Mouse (Mus musculus): Measurements from ENCODE around the gene Elk3. TPM values are rescaled to one million over a fixed set of nuclear protein-coding genes. Genes with fewer than 3 reads are reported as not detected.

Gene Elk3
- total and polyA plus RNA-seq, 3 experiments: 0.33 TPM; not detected in 2

DNA sequence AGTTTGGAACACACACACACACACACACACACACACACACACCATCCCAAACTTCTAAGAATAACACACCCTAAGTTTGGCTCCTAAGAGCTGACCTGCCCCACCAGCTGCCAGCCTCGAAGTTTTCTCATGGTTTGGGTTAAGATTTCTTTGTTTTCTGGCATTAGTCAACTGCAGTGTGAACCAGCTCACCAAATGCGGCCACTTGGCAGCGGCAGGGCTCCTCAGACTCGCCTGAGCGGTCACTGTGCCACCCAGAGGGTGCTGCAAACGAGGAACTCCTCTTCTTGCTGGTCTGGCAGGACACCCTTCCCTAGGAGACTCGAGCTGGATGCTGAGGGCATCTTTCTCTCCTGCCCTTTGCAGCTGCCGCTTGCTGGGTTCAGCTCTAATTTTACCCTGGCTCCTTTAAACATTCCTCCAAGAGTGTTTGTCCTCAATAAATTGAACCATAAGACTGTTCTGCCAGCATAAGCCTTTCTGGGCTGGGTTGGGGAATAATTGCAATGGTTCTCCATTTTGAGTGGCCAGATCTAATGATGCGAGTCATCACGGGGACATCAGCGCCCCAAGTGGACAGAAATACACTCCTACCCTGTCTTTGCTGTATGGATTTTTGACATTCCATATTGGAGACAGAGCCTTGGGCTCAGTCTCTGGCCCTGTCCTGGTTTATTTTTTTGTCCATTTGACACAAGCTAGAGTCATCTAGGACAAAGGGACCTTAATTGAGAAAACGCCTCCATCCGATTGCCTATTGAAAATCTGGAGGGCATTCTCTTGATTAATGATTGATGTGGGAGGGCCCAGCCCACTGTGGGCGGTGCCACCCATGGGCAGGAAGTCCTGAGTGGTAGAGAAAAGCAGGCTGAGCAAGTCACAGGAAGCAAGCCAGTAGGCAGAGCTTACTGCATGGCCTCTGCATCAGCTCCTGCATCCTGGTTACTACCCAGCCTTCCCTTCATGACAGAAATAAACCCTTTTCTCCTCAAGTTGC is 37.7 kb downstream of the Elk3 start:
- peaks cover 17% of the 10 kb centered on the region; the same call in 1 of the 2 replicates for H3K27me3 ChIP-seq (ENCODE audit: insufficient read depth, low read length)
- H3K9me3 ChIP-seq (replicated peaks): no peaks in the 10 kb centered on the region
- H3K4me1 ChIP-seq (ENCODE audit: insufficient read depth, low read depth, low read length): peaks cover 60% of the 10 kb centered on the region
- no peak overlapping the region for H3K4me3 ChIP-seq (ENCODE audit: low read depth, low read length)
- DNase-seq (ENCODE audit: low spot score) (no peak), ATAC-seq (ENCODE audit: extremely low read depth, insufficient number of reproducible peaks, low FRiP score, poor library complexity, severe bottlenecking) (no peak)
- no peak for TF ChIP-seq CTCF (IDR thresholded peaks at IDR 0.05; ENCODE audit: low read depth, low read length)
- TF ChIP-seq GATA2 (IDR thresholded peaks at IDR 0.05; ENCODE audit: borderline replicate concordance, low read depth, low read length): no peak
- no peak for TF ChIP-seq POLR2AphosphoS5 (IDR thresholded peaks at IDR 0.05; ENCODE audit: insufficient replicate concordance, low read depth, low read length)
- no peak for TF ChIP-seq GATA1 (IDR thresholded peaks at IDR 0.05; ENCODE audit: borderline replicate concordance, low read length)
- no peak for TF ChIP-seq TAL1 (conservative IDR thresholded peaks at IDR 0.05; ENCODE audit: low read depth, low read length)
- no peaks in the 10 kb centered on the region for H3K36me3 ChIP-seq (replicated peaks)

GRCm38 (mm10) chr10:93271831-93272230 is 39.1 kb downstream of the Elk3 start:
- Histone ChIP-seq H3K4me3 (ENCODE audit: low read depth, low read length) (no peak overlapping the region), H3K27me3 (ENCODE audit: insufficient read depth, low read length) (peaks cover 17% of the 10 kb centered on the region; the same call in 1 of the 2 replicates), H3K4me1 (ENCODE audit: insufficient read depth, low read depth, low read length) (peaks cover 56% of the 10 kb centered on the region), H3K36me3 (replicated peaks) (no peaks in the 10 kb centered on the region), H3K9me3 (replicated peaks) (no peaks in the 10 kb centered on the region)
- DNase-seq (ENCODE audit: low spot score) (no peak), ATAC-seq (ENCODE audit: extremely low read depth, insufficient number of reproducible peaks, low FRiP score, poor library complexity, severe bottlenecking) (no peak)
- TF ChIP-seq POLR2AphosphoS5 (IDR thresholded peaks at IDR 0.05; ENCODE audit: insufficient replicate concordance, low read depth, low read length) (no peak), TAL1 (conservative IDR thresholded peaks at IDR 0.05; ENCODE audit: low read depth, low read length) (no peak), GATA2 (IDR thresholded peaks at IDR 0.05; ENCODE audit: borderline replicate concordance, low read depth, low read length) (no peak), GATA1 (IDR thresholded peaks at IDR 0.05; ENCODE audit: borderline replicate concordance, low read length) (no peak), CTCF (IDR thresholded peaks at IDR 0.05; ENCODE audit: low read depth, low read length) (no peak)

DNA sequence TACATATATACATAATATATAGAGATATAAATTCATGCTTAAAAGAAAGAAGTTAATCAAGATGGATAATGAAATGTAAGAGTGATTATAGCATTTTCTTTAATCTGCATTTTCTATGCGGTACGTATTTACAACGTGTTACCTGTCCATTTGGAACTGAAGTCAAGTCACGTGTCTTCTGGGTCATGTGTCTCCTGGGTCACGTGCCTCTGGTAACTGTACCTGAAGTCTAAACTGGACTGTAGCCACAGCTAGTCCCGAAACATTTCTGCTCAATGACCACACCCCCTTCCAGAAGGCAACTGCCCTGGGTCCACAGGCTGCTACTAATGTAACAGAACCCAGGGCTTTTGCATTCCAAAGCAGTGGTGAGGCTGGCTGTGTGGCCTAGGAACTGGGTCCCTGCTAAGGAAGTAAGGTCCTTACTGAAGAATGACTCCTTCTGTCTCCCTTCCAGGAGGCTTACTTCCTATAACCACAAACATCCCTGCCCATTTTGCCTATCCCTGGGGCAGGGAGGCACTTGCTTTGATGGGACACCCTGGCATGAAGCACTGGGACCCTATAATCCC is 40.0 kb downstream of the Elk3 start:
- Histone ChIP-seq H3K36me3 (replicated peaks) (no peaks in the 10 kb centered on the region), H3K9me3 (replicated peaks) (no peaks in the 10 kb centered on the region), H3K4me3 (ENCODE audit: low read depth, low read length) (no peak overlapping the region), H3K27me3 (ENCODE audit: insufficient read depth, low read length) (peaks cover 15% of the 10 kb centered on the region; the same call in 1 of the 2 replicates), H3K4me1 (ENCODE audit: insufficient read depth, low read depth, low read length) (peaks cover 51% of the 10 kb centered on the region)
- DNase-seq (ENCODE audit: low spot score) (no peak), ATAC-seq (ENCODE audit: extremely low read depth, insufficient number of reproducible peaks, low FRiP score, poor library complexity, severe bottlenecking) (no peak)
- TF ChIP-seq POLR2AphosphoS5 (IDR thresholded peaks at IDR 0.05; ENCODE audit: insufficient replicate concordance, low read depth, low read length) (no peak), TAL1 (conservative IDR thresholded peaks at IDR 0.05; ENCODE audit: low read depth, low read length) (no peak), CTCF (IDR thresholded peaks at IDR 0.05; ENCODE audit: low read depth, low read length) (no peak), GATA2 (IDR thresholded peaks at IDR 0.05; ENCODE audit: borderline replicate concordance, low read depth, low read length) (no peak), GATA1 (IDR thresholded peaks at IDR 0.05; ENCODE audit: borderline replicate concordance, low read length) (no peak)

DNA sequence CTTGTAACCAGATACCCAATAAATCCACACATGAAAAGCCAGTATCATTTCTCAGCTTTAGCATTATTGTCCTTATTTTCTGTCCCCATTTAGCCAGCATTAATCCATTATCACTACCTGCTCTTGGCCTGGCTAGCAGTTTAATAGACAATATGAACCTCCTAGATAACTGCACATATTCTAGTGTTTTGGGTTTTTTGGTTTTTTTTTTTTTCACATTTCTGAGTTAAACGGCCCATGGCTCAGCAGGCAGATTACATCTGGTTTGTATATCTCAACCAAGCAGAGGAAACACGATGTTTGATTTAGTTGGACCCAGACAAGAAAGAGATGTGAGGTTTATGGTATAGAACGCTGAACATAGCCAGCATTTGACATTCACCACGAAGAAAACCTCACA is 41.2 kb downstream of the Elk3 start:
- Histone ChIP-seq H3K4me3 (ENCODE audit: low read depth, low read length) (no peak overlapping the region), H3K27me3 (ENCODE audit: insufficient read depth, low read length) (peaks cover 7% of the 10 kb centered on the region; the same call in 1 of the 2 replicates), H3K36me3 (replicated peaks) (no peaks in the 10 kb centered on the region), H3K4me1 (ENCODE audit: insufficient read depth, low read depth, low read length) (peaks cover 40% of the 10 kb centered on the region), H3K9me3 (replicated peaks) (no peaks in the 10 kb centered on the region)
- no peak for TF ChIP-seq GATA1 (IDR thresholded peaks at IDR 0.05; ENCODE audit: borderline replicate concordance, low read length)
- no peak for TF ChIP-seq GATA2 (IDR thresholded peaks at IDR 0.05; ENCODE audit: borderline replicate concordance, low read depth, low read length)
- no peak for TF ChIP-seq POLR2AphosphoS5 (IDR thresholded peaks at IDR 0.05; ENCODE audit: insufficient replicate concordance, low read depth, low read length)
- peak; percentile 20; the same call in 1 of the 2 replicates for TF ChIP-seq TAL1 (conservative IDR thresholded peaks at IDR 0.05; ENCODE audit: low read depth, low read length)
- ATAC-seq (ENCODE audit: extremely low read depth, insufficient number of reproducible peaks, low FRiP score, poor library complexity, severe bottlenecking) (peak; percentile 64), DNase-seq (ENCODE audit: low spot score) (no peak)

GRCm38 (mm10) chr10:93268339-93268738 is 42.6 kb downstream of the Elk3 start:
- no peaks in the 10 kb centered on the region for H3K9me3 ChIP-seq (replicated peaks)
- peaks cover 4% of the 10 kb centered on the region for H3K36me3 ChIP-seq (replicated peaks)
- H3K27me3 ChIP-seq (ENCODE audit: insufficient read depth, low read length): peaks cover 7% of the 10 kb centered on the region; the same call in 1 of the 2 replicates
- ATAC-seq (ENCODE audit: extremely low read depth, insufficient number of reproducible peaks, low FRiP score, poor library complexity, severe bottlenecking) (no peak), DNase-seq (ENCODE audit: low spot score) (no peak)
- no peak overlapping the region for H3K4me3 ChIP-seq (ENCODE audit: low read depth, low read length)
- peaks cover 29% of the 10 kb centered on the region for H3K4me1 ChIP-seq (ENCODE audit: insufficient read depth, low read depth, low read length)
- no peak for TF ChIP-seq POLR2AphosphoS5 (IDR thresholded peaks at IDR 0.05; ENCODE audit: insufficient replicate concordance, low read depth, low read length)
- TF ChIP-seq TAL1 (conservative IDR thresholded peaks at IDR 0.05; ENCODE audit: low read depth, low read length): no peak
- TF ChIP-seq GATA1 (IDR thresholded peaks at IDR 0.05; ENCODE audit: borderline replicate concordance, low read length): no peak
- no peak for TF ChIP-seq CTCF (IDR thresholded peaks at IDR 0.05; ENCODE audit: low read depth, low read length)
- no peak for TF ChIP-seq GATA2 (IDR thresholded peaks at IDR 0.05; ENCODE audit: borderline replicate concordance, low read depth, low read length)

- TF ChIP-seq GATA2 (IDR thresholded peaks at IDR 0.05; ENCODE audit: borderline replicate concordance, low read depth, low read length): no peak
- no peak for TF ChIP-seq TAL1 (conservative IDR thresholded peaks at IDR 0.05; ENCODE audit: low read depth, low read length)
- ATAC-seq (ENCODE audit: extremely low read depth, insufficient number of reproducible peaks, low FRiP score, poor library complexity, severe bottlenecking): no peak
- DNase-seq (ENCODE audit: low spot score): no peak
- H3K4me1 ChIP-seq (ENCODE audit: insufficient read depth, low read depth, low read length): peaks cover 23% of the 10 kb centered on the region
- H3K36me3 ChIP-seq (replicated peaks): peaks cover 4% of the 10 kb centered on the region
- peaks cover 7% of the 10 kb centered on the region; the same call in 1 of the 2 replicates for H3K27me3 ChIP-seq (ENCODE audit: insufficient read depth, low read length)
- no peaks in the 10 kb centered on the region for H3K9me3 ChIP-seq (replicated peaks)
- no peak overlapping the region for H3K4me3 ChIP-seq (ENCODE audit: low read depth, low read length)
Observed at GRCm38 (mm10) chr10:93267509-93267908, 43.4 kb downstream of the Elk3 start.

All from G1E (cell line).